Mouse (Mus musculus) kidney, postnatal 10 days (tissue): Measurements from ENCODE around the gene Ctcfl.
A peak's percentile ranks its signal among the peaks of the same experiment; 100 is the strongest.

Experiments
- DNase-seq: peaks from one replicate; pipeline ENCODE4 v3.0.0; 2021; ENCODE audit warnings: mixed read lengths

The Ctcfl gene

DNA sequence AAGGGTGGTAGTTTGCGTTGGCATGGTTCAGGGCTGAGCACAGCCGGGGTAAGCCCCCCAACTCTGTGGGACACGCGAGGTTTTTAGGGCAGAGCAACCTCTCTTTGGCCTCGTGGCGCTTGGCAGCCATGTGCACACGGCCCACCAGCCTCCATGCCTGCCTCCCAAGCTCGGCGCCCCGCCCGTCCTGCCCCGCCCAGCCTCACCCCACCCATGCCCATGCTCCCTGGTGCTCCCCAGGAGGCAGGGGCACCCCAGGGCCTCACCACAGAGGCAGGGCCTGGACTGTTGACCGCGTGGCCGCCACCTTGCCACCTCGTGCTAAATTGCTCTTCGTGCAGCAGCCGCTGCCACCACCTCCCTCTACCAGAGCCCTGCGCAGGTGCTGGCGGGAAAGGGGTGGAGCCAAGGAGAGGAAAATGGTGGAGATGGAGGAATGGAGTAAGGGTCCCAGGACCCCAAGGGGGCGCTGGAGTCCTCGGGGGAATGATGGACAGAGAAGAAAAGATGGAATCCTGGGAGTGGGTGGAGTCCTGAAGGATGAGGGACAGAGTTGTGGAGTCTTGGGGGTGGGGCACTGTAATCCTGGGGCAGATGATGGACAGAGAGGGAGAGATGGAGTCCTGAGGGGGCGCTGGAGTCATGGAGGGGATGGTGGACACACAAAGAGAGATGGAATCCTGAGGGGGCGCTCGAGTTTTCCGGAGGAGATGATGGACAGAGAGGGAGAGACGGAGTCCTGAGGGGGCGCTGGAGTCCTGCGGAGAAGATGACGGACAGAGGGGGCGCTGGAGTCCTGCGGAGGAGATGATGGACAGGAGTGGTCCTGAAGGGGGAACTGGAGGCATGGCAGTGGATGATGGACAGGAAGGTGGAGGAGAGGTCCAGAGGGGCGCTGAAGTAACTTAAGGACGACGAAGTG, at the start of gene Ctcfl:
Gene Ctcfl, minus strand, starts transcription at position 503 of the 922 bp plus-strand sequence.
- no peak for DNase-seq

DNA sequence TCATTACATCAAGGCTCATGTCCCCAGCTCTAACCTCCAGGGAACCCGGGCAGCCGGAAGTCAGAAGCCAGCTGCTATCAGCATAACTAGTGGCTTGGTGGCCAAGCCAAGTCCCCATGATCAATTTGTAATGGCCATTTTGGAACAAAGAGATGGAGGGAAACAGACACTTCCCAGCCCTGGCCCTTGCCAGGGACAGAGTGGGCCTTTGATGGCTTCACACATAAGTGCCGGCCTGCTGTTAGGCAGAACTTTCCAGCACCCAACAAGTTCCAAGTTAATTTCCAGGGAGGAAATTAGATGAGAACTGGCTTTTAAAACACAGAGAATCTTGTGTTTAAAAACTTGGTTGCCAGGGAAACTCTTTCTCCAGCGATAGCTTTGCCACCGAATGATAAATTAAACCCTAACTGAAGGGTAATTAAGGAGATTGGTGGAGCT, 49.1 kb upstream of the Ctcfl start:
- DNase-seq: peak; percentile 54

DNA sequence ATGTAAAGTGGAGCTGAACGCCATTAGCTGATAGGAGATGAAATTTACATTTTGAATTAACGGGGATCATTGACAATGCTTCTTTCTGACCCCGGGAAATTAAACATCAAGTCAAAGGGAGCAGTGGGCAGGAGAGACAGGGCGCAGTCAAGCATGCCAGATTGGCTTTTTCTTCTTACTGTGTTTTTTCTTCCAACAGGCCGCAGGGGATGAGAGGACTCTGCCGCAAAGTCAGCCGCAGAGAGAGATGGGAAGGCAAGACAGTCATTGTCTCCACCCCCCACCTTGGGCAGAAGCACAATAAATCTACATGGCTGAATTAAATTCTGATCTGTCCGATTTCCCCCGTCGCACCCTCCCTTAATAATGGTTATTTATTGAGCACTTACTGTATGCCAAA, 46.0 kb upstream of the Ctcfl start:
- DNase-seq: no peak

DNA sequence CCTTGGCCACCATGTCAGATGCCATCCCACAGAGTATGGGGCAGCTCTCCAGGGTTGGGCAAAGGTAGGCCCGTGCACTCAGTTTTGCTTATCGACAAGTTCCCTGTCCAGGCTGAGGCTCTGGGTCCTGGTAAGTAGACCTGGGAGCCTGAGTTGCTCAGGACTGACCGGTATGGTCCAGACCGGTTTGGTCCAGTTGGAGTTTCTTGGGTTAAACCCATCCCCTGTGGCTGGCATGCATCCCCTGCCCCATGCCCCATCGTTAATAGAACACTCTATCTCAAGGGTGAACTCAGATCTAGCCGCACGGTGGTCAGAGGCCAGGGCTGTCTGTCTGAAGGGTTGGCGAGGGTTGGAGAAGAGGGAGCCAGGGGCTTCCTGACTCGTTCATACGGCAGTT, 45.6 kb upstream of the Ctcfl start:
- DNase-seq: peak; percentile 42

DNA sequence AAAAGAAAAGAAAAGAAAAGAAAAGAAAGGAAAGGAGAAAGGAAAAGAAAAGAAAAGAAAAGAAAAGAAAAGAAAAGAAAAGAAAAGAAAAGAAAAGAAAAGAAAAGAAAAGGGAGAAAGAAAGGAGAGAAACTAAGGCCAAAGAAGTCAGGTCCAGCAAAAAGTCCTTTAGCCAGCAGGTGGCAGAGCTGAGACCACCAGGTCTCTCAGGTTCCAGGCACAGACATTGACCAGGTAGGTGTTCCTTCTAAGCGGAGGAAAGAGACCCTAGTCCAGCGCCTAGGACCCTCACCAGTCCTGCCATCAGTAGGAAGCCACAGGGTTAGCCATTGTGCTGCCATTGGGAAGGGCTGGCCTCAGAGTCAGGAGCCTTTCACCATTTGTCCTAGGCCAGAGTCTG, 45.0 kb upstream of the Ctcfl start:
- peak; percentile 78 for DNase-seq

DNA sequence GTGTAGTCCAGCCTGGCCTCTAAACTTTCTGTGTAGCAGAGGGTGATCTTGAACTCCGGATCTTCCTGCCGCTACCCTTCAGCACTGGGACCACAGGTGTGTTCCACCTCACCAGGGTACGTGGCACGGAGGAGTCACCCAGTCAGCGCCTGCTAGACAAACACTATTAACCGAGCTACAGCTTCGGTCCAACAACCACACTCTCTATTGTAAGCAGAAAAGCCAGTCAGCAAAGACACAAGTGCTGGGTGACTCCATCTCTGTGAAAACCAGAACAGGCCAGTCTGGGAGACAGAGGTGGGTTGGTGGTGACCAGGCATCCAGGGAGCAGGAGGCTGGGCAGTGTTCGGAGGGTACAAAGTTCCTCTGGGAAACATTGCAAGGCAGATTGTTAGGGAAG, 44.1 kb upstream of the Ctcfl start:
- peak; percentile 69 for DNase-seq

DNA sequence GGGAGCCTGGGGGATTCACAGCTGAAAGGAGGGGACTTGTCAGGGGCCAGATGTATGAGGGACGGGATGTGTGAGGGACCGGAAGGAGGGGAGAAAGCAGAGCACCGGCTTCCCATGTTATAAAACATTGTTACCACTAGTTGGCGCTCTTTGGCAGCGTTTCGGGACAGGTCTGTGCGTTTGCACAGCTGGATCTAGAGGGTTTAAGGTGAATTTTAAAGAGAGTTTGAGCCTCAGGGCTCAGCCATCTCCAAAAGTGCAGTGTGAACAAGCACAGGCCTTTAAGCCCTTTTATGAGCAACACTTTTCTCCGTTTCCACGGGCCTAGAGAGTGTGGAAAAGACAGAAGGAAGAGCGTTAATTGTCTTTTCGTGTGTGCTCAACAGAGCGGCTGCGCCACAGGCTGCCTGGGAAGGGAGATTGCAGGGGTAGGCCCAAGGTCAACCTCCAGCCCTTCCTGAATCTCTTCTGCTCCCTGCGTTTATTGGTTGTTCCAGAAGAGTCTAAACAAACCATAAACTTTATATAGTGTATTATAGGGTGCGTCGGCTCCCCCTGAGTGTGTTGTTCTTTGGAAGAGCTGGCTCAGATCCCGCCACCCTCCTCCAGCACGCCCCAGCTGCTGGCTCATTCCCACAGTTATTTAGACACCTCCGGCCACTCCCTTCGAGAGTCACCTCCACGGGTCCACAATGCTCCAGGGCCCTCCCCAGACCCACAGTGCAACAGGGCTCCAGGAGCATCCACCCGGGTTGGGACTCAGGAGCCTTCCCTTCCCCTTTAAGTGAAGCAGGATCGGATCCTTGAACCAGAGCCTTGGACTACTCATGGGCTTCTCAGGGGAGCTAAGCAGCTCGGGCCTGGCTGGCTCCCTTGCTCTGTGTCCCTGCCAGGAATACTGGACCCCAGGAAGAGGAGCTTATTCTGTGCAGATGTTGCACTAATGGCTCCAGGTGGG, 40.3 kb upstream of the Ctcfl start:
- DNase-seq: peak; percentile 83

DNA sequence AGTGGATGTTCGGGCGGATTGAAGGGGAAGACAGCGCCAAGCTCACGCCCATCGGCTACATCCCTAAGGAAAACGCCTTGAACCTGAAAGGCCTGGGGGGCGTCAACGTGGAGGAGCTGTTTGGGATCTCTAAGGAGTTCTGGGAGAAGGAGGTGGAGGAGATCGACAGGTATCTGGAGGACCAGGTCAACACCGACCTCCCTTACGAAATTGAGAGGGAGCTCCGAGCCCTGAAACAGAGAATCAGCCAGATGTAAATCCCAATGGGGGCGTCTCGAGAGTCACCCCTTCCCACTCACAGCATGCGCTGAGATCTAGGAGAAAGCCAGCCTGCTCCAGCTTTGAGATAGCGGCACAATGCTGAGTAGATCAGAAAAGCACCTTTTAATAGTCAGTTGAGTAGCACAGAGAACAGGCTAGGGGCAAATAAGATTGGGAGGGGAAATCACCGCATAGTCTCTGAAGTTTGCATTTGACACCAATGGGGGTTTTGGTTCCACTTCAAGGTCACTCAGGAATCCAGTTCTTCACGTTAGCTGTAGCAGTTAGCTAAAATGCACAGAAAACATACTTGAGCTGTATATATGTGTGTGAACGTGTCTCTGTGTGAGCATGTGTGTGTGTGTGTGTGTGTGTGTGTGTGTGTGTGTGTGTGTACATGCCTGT, 39.2 kb upstream of the Ctcfl start:
- no peak for DNase-seq

DNA sequence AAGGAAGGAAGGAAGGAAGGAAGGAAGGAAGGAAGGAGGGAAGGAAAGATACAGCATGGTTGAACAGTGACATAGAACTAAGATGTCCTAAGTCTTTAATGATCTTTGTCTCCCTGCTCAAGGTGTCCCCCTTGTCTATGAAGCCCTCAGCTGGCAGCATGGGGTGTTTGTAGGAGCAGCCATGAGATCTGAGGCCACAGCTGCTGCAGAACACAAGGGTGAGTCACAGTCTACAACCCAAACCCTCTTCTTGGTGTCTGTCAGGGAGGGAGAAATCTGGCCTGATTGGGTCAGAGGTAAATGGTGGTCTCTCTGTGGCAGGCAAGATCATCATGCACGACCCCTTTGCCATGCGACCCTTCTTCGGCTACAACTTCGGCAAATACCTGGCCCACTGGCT, 38.5 kb upstream of the Ctcfl start:
- no peak for DNase-seq

DNA sequence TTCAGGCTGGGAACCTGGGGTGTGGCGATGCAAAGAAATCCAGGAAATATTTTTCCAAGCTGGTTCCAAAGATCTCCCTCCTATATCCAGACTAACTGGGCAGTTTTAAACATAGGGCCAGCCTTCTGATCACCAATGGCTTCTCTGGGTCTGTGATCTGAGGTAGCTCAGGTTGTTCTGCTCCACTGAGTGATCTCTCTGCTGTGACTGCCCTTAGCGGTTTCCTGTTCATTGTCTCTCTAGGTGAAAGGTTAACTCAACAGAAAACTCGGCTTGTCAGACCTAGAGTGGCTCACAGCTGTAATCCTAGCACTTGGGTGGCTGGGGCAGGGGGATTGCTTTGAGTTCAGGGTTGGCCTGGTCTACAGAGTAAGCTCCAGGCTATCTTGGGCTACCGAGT, 38.1 kb upstream of the Ctcfl start:
- DNase-seq: no peak

DNA sequence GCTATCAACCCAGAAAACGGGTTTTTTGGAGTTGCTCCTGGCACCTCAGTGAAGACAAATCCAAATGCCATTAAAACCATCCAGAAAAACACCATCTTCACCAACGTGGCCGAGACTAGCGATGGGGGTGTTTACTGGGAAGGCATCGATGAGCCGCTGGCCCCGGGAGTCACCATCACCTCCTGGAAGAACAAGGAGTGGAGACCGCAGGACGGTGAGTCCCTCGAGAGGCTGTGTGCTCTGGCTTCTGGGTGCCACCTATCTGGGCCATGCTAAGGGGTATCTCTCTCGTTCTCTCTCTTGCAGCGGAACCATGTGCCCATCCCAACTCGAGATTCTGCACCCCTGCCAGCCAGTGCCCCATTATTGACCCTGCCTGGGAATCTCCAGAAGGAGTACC, 37.6 kb upstream of the Ctcfl start:
- DNase-seq: no peak

DNA sequence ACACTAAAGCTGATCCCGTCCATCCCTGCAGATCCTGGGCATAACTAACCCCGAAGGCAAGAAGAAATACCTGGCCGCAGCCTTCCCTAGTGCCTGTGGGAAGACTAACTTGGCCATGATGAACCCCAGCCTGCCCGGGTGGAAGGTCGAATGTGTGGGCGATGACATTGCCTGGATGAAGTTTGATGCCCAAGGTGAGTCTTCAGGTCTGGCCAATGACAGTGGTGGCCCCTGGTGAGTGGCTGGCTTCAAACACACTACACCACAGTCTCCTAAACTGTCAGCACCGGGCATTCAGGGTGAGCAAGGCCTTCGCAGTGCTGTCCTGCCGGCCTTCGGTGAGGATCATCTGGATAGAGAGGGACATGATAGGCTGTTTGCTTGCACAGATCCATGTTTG, 36.6 kb upstream of the Ctcfl start:
- DNase-seq: no peak

DNA sequence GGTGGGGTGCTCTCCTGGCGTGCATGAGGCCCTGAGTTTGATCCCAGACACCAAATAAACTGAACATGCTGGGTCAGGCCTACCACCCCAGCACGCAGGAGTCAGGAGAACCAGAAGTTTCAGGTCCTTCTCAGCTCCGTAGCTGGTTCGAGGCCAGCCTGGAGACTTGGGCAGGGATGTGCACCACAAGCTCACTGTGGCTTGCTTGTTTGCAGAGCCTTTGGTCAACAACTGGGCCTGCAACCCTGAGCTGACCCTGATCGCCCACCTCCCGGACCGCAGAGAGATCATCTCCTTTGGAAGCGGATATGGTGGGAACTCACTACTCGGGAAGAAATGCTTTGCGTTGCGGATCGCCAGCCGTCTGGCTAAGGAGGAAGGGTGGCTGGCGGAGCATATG, 35.6 kb upstream of the Ctcfl start:
- DNase-seq: no peak

DNA sequence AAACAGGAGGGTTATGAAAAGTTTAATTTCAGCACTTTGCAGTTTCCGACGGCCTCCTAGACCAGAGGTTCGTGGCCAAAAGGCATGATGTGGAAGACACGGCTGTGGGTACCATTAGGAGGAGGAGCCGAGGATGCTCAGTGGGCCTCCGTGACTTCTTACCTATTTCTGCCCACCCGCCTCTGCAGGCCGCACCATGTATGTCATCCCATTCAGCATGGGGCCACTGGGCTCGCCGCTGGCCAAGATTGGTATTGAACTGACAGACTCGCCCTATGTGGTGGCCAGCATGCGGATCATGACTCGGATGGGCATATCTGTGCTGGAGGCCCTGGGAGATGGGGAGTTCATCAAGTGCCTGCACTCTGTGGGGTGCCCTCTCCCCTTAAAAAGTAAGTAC, 35.2 kb upstream of the Ctcfl start:
- no peak for DNase-seq

DNA sequence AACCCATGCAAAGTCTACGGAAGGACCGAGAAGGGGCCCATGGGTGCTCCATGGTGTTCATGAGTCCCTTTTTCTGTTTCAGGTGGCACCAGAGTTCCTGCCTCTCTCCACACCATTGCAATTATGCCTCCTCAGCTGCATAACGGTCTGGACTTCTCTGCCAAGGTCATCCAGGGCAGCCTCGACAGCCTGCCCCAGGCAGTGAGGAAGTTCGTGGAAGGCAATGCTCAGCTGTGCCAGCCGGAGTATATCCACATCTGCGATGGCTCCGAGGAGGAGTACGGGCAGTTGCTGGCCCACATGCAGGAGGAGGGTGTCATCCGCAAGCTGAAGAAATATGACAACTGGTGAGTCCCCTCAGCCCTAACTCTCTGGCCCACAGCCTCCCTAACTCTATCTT, 33.9 kb upstream of the Ctcfl start:
- DNase-seq: no peak

DNA sequence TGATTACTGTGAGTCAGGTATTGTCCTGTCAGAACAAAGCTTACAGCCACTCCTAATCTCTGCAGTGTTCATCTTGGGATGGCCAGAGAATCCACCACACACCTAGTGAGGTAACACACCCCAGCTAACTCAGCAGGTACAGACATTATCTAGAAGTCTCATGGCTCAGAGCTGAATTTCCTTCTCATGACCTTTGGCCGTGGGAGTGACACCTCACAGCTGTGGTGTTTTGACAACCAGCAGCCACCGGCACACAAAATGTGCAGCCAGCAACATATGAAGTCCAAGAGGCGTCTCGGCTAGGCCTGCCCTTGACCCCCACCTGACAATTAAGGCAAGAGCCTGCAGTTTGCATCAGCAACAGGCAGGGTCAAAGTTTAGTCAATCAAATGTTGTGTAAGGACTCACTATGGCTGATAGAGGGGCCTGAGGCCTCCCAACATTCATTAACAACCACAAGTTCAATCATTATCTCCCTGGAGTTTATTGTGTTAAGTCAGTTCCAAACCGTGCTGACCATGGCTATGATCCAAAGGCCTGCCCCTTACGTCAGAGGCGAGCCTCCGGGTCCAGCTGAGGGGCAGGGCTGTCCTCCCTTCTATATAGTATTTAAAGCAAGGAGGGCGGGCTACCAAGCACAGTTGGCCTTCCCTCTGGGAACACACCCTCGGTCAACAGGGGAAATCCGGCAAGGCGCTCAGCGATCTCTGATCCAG, 33.3 kb upstream of the Ctcfl start, which contains the start of gene Pck1:
Gene Pck1, plus strand, starts transcription at position 613 of the 716 bp plus-strand sequence.
- DNase-seq: peak; percentile 85

DNA sequence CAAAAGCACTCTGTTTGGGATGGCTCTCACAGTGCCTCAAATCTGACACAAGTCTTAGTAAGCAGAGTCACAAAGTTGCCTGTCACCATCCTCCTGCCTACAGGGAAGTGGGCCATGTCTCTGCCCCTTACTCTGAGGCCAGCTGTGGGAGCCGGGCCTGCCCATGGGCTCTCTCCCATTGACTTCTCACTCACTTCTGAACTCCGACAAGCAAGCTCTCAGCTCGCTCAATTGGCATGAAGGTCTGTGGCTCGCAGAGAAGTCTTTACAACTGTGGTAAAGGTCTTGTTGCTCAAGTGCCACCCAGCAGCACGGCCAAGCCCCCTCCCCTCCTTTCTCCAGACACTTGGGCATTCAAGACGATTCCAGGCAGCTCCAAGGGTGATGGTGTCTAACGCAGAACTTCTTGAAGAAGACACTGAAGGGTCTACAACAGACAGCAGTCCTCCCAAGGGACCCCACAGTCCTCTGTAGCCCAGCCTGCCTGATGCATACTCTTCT, 32.5 kb upstream of the Ctcfl start:
- no peak for DNase-seq

DNA sequence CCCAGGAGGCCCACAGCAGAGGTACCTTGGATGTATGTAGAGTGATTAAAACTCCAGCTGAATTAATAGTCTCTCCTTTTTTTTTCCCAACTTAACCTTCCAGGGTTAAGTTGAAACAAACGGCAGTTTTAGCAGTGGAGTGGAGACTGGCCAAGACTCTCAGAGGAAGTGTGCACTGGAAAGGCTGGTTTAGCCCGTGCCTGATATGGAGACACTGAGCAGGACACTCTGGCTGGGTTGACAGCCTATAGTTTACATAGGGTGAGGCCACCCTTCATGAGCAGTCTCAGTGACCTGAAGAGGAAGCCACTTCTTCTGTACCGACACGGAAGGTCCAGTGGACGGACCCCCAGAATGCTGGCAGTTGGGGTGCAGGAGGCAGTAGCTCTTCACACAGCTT, 32.0 kb upstream of the Ctcfl start:
- DNase-seq: no peak

DNA sequence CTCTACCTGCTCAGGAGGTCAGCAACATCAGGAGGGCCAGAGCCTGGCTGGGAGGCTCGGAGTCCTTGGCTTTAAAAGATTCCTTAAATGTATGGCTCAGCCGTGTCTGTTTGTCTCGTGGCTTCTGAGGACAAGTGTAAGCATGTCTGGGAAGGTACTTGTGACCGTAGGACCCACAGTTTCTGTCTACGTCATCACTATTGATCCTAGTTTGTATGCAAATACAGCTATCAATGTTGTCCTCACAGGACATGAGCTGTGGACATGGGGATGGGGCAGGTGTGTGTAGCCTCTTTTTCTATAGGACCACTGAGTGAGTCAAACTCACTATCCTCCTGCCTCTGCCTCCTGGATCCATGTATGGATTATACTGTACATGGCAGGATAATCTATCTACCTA, 28.7 kb upstream of the Ctcfl start:
- no peak for DNase-seq

DNA sequence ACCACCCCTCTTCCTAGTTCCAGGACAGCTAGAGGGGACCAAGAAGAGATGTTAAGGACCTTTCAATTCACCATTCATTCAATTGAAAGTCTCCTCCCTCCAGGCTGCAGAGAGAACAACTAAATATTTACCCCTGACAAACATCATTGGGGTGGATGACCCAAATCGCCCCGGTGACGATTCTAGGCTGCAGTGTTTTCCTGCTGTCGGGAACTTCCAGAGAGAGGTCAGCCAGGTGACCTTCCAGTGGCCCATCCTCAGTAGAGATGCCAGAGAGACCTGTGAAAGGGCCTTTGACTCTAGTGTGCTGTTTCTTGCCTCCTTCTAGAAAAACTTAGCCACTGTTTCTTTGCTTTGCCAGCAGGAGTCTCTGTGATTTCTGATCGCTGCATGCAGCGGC, 27.4 kb upstream of the Ctcfl start:
- DNase-seq: no peak

DNA sequence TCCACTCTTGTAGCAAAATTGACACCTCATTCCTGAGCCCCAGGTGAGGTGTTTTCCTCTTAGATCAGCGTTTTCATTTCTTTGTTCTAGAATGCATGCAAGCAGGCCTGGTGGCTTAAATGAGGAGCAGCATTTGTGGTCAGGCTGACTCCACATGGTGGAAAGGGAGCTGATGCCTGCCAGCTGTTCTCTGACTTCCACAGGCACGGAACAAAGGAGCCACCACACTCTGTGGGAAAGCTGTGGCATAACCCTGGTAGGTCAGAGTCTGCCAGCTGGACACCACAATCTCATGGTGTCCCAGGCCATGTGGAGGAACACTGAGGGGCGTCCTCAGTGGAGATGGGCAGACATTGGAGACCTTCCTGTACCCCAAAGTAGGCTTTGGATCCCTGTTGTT, 26.5 kb upstream of the Ctcfl start:
- no peak for DNase-seq

DNA sequence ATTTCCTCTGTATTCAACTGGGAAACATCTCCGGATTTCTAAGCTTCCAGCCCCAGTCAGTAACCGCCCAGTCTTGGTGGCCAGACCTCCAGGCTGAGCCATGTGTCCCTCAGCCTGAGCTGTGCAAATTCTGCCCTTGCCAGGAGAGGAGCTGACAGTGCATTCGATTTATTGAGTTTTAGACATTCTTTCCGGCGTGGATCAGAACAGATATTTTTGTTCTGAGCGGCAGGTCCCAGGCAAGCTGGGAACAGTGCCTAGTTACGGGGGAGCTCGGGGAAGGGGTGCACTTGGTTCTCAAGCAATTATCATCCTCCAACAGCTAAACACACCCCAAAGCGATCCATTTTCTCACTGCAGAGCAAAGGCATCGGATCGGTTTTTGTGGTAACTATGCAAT, 24.3 kb upstream of the Ctcfl start:
- no peak for DNase-seq
